Mouse (Mus musculus): ENCODE measurements at regions not wholly inside any gene's neighbourhood (a gene's known extent, or its start where the extent isn't known, plus 50 kb on each side); places are given as distances from the start of the nearest gene placed in this dataset.

DNA sequence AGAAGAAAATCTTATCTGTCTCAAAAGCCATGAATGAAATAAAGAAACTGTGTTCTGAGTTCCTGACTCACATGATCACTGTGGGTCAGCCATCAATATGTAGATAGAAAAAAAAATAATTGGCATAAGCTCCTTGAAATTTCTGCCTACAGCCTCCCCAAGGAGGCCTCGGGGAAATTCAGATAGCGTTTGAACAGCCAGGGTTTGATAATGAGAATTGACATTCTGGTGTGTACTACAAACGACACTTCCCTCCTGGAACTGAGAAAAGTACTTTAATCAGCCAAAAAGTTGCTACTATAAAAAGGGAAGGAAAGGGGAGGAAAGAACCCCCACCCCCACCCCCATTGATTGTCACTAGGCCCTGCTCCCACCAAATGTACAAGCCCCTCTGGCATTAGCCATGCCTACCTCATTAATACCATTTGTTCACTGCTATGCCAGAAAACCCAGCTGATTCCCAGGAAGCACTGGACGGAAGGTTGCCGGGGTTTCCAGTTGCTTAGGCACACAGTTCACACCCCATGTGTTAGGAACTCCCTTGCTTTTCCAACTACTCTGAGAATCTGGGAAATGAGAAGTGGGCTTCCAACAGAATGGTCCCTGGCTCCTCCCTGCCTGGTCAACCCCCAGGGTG lies 78.4 kb upstream of the Klf7 start:
- TF ChIP-seq CTCF (IDR thresholded peaks at IDR 0.05; ENCODE audit: low read depth, low read length) (no peak), POLR2A (IDR thresholded peaks at IDR 0.05; ENCODE audit: insufficient read depth, low read length) (no peak), EP300 (IDR thresholded peaks at IDR 0.05; ENCODE audit: insufficient read depth, low read depth, low read length) (no peak)

Data from ES-Bruce4 (cell line).